Mouse (Mus musculus) thymus, postnatal 4 days (tissue): ENCODE measurements around the gene Ephb1.

Experiments used
- DNase-seq: peaks from one replicate; pipeline ENCODE4 v3.0.0; 2021

Gene Ephb1

GRCm38 (mm10) chr9:102351721-102352120 lies 2.8 kb downstream of the Ephb1 start:
- no peak for DNase-seq

GRCm38 (mm10) chr9:102351221-102351620 lies 3.3 kb downstream of the Ephb1 start:
- DNase-seq = no peak

- DNase-seq = no peak
These were observed 3.8 kb downstream of the Ephb1 start for GRCm38 (mm10) chr9:102350696-102351095.

GRCm38 (mm10) chr9:102350076-102350475 lies 4.4 kb downstream of the Ephb1 start:
- DNase-seq = no peak

- no peak for DNase-seq
These were observed 7.7 kb downstream of the Ephb1 start for GRCm38 (mm10) chr9:102346801-102347200.

- DNase-seq = no peak
These were observed 9.0 kb downstream of the Ephb1 start for GRCm38 (mm10) chr9:102345474-102345873.

GRCm38 (mm10) chr9:102345047-102345446 lies 9.4 kb downstream of the Ephb1 start:
- DNase-seq = no peak

- DNase-seq = no peak
These were observed 10.2 kb downstream of the Ephb1 start for GRCm38 (mm10) chr9:102344086-102344930.

- no peak for DNase-seq
These were observed 11.4 kb downstream of the Ephb1 start for GRCm38 (mm10) chr9:102343061-102343460.

- DNase-seq = no peak
These were observed 12.5 kb downstream of the Ephb1 start for GRCm38 (mm10) chr9:102342026-102342425.

- DNase-seq = no peak
These were observed 13.7 kb downstream of the Ephb1 start for GRCm38 (mm10) chr9:102340768-102341167.

- no peak for DNase-seq
These were observed 18.8 kb downstream of the Ephb1 start for GRCm38 (mm10) chr9:102335571-102336282.

- DNase-seq = no peak
These were observed 24.0 kb downstream of the Ephb1 start for GRCm38 (mm10) chr9:102330266-102331060.

- no peak for DNase-seq
These were observed 26.8 kb downstream of the Ephb1 start for GRCm38 (mm10) chr9:102327625-102328150.

GRCm38 (mm10) chr9:102315436-102315835 lies 39.1 kb downstream of the Ephb1 start:
- no peak for DNase-seq

- DNase-seq = no peak
These were observed 39.7 kb downstream of the Ephb1 start for GRCm38 (mm10) chr9:102314795-102315194.

- DNase-seq = no peak
These were observed 44.1 kb downstream of the Ephb1 start for GRCm38 (mm10) chr9:102310431-102310830.

- no peak for DNase-seq
These were observed 45.2 kb downstream of the Ephb1 start for GRCm38 (mm10) chr9:102309278-102309677.

- no peak for DNase-seq
These were observed 46.8 kb downstream of the Ephb1 start for GRCm38 (mm10) chr9:102307656-102308055.

GRCm38 (mm10) chr9:102306645-102307415 lies 47.7 kb downstream of the Ephb1 start:
- DNase-seq = no peak

GRCm38 (mm10) chr9:102305432-102306100 lies 48.9 kb downstream of the Ephb1 start:
- DNase-seq = no peak

GRCm38 (mm10) chr9:102304796-102305195 lies 49.7 kb downstream of the Ephb1 start:
- DNase-seq = no peak
